Mouse (Mus musculus) layer of hippocampus, adult 8-10 months (tissue): ENCODE results near the gene Gm49337. TPM values are rescaled to one million over a fixed set of nuclear protein-coding genes. Genes with fewer than 3 reads are reported as not detected.

Experiments
- DNase-seq, 2 experiments: peaks; one replicate each; pipeline ENCODE4 v3.0.0; 2022; ENCODE audit warnings: low spot score in 2 of 2
- total RNA-seq, 4 experiments: library from RNA; stranded (reverse); gene quantifications; 2 replicates each; pipeline ENCODE4 v1.2.4; 2022

Gm49337 gene
- total RNA-seq, 4 experiments from 2014 or later: 0.96 to 4.1 TPM; not detected in 2

DNA sequence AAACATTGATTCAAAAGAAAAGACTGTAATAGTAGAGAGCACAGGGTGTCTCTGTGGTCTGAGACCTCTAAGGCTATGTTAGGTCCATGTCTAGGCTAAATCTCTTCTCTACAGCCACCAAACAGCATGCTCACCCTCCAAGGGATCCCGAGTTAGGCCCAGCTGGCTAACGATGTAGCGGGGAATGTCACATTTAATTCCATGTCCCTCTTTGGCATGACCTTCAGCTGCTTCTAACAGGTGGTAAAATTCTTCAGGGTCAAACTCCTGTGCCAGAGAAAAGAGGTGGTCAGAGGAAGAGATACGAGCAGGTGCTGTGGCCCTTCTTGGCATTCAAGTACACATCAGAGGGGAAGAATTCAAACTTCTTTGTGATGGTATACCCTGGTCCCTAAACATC is 144.4 kb downstream of the Gm49337 start:
- DNase-seq: no peak

DNA sequence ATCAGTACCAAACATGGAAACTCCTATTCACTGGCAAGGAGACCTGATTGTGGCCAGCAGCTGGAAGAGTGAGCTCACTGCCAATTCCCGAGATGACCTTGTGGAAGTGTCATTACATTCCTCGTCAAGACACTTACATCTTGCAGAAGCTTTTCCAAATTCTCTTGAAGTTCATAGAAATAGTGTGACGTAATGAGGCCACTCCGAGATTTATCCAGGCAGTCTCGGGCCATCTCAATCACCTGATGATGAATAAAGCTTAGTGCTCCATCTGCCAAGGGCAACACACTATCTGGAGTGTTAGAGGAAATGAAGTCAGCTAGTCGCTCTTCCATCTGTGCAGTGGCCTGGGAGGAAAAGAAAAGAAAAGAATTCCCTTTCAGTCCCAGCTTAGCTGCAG is 148.9 kb downstream of the Gm49337 start:
- DNase-seq: no peak

DNA sequence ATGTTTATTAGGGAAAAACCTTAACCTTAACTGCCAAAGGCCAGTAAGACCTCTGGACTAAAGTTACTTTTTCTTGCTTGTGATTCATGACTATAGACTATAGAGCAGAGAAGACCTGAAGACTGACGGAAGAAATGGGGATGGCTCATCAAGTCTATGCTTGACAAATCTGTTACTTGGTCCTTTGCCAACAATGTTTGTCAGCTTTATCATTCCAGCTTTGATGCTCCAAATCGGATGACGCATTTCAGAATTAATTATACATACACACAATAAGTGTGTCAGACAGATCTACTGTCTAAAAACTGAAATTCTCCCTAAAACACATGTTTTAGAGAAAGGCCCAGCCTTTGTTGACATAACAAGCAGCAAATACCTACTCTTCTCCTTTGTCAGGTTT is 156.1 kb downstream of the Gm49337 start:
- no peak for DNase-seq

DNA sequence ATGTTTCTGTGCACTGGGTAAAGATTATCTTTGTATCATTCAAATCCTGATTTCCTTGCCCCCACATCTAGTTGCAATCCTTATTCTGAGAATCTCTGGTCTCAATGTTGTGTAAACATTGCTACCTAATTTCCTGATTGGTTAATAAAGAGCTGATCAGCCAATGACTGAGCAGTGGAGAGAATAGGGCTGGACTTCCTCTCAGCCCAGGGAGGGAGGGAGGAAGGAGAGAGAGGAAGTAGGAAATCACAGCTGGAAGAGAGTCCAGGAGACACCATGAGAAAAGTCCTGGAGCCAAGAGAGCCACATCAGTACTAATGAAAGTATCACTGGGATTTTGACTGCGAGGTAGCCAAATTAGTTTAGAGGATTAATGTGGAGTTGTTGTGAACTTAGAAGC is 163.1 kb downstream of the Gm49337 start:
- no peak for DNase-seq

DNA sequence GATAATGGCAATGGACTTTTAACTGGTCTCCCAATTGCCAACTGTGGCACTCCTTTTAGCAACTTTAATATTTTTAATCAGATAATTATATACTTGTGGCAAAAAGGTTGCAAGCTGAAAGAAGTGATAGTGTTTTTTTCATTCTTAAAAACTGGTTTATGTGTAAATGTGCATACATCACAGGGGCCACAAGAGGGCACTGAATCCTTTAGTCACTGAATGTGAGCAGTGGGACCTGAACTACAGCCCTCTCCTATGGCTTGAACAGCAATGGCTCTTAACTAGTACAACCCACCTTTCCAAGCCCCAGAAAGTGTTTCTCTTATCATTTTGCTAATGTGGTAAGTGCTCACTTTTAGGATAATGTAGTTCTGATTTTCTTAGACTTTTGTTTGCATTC is 168.9 kb downstream of the Gm49337 start:
- peak in 1 of 2 experiments; percentile 59 for DNase-seq

Other genes with a start within 250 kb of the Gm49337 start
- gene Dmbx1, start 233.5 kb upstream of the Gm49337 start, total RNA-seq: under 1 TPM in 1 of 4 experiments, not detected in 3; 0.08 TPM
- gene Faah, start 155.5 kb upstream of the Gm49337 start, total RNA-seq: 100 to 1,000 TPM; 125 to 145 (median 136) TPM
- gene Nsun4, start 119.5 kb upstream of the Gm49337 start, total RNA-seq: 10 to 100 TPM; 10.6 to 11.8 (median 11.7) TPM
- gene Uqcrh, start 98.3 kb upstream of the Gm49337 start, total RNA-seq: 100 to 1,000 TPM; 402 to 415 (median 406) TPM
- 10 to 100 TPM; 45.7 to 49.3 (median 47.9) TPM for gene Lrrc41, start 98.1 kb upstream of the Gm49337 start, total RNA-seq
- gene Rad54l, start 49.7 kb upstream of the Gm49337 start, total RNA-seq: 1 to 10 TPM in 1 of 4 experiments, under 1 TPM in 3; 0.41 to 1.1 (median 0.72) TPM
- 10 to 100 TPM; 69.7 to 76.0 (median 72.0) TPM for gene Pomgnt1, start 49.5 kb upstream of the Gm49337 start, total RNA-seq
- gene Lurap1, start 22.0 kb upstream of the Gm49337 start, total RNA-seq: 10 to 100 TPM; 21.9 to 23.7 (median 23.3) TPM
- gene Tspan1, start 5.8 kb upstream of the Gm49337 start, total RNA-seq: not detected
- gene 1700042G07Rik, start within 50 bp of the Gm49337 start, total RNA-seq: not detected
- 10 to 100 TPM; 29.0 to 40.9 (median 35.9) TPM for gene Pik3r3, start 48.2 kb downstream of the Gm49337 start, total RNA-seq